Mouse (Mus musculus) hindbrain, embryonic 15.5 days (tissue): ENCODE data around the gene Larp1. TPM values are rescaled to one million over a fixed set of nuclear protein-coding genes. Genes with fewer than 3 reads are reported as not detected.
A peak's percentile ranks its signal among the peaks of the same experiment; 100 is the strongest.

Experiments used
- ATAC-seq: fragments of 200-750 bp; cut with Nextera tagmentation; 2 replicates; pipeline ENCODE4 v1.8.0; 2017; ENCODE audit warnings: low read depth, moderate number of reproducible peaks, moderate TSS enrichment; ENCODE audit not compliant: low FRiP score
- H3K27ac ChIP-seq: fragments of 300-500 bp; sonication (generic); replicated peaks from 2 replicates; pipeline ENCODE4 v1.5.1; 2015; ENCODE audit warnings: mild to moderate bottlenecking, inconsistent platforms
- H3K27me3 ChIP-seq: fragments of 300-500 bp; sonication (generic); 2 replicates; pipeline ENCODE4 v1.6.1; 2015; ENCODE audit warnings: control low read depth, inconsistent platforms
- H3K36me3 ChIP-seq: fragments of 300-500 bp; sonication (generic); 2 replicates; pipeline ENCODE4 v1.6.1; 2015; ENCODE audit warnings: control low read depth, inconsistent platforms
- H3K4me1 ChIP-seq: fragments of 300-500 bp; sonication (generic); replicated peaks from 2 replicates; pipeline ENCODE4 v1.6.1; 2015; ENCODE audit warnings: control low read depth, inconsistent platforms
- H3K4me2 ChIP-seq: fragments of 300-500 bp; sonication (generic); 2 replicates; pipeline ENCODE4 v1.6.1; 2015; ENCODE audit warnings: moderate library complexity, mild to moderate bottlenecking, inconsistent platforms
- H3K4me3 ChIP-seq: fragments of 300-500 bp; sonication (generic); 2 replicates; pipeline ENCODE4 v1.5.1; 2015; ENCODE audit warnings: mild to moderate bottlenecking, inconsistent platforms
- H3K9ac ChIP-seq: fragments of 300-500 bp; sonication (generic); 2 replicates; pipeline ENCODE4 v1.6.1; 2015; ENCODE audit warnings: inconsistent platforms
- H3K9me3 ChIP-seq: fragments of 300-500 bp; sonication (generic); 2 replicates; pipeline ENCODE4 v1.6.1; 2016; ENCODE audit warnings: control low read depth, inconsistent platforms
- WGBS: fragments of 180-500 bp; shearing (Covaris S2); methylation state at CpG from one replicate; pipeline ENCODE4 v1.1.7; 2015; 5-methylcytosine and 5-hydroxymethylcytosine counted together
- polyA plus RNA-seq: library from polyadenylated mRNA; unstranded; fragments of >200 nt; fragmentation: Nextera tagmentation; extraction: Ambion mirVana; gene quantifications from 2 replicates; pipeline ENCODE4 v1.2.1, GENCODE M21; 2015

Larp1 gene
- polyA plus RNA-seq, 1 experiment from 2014 or later, result 20.6 TPM

DNA sequence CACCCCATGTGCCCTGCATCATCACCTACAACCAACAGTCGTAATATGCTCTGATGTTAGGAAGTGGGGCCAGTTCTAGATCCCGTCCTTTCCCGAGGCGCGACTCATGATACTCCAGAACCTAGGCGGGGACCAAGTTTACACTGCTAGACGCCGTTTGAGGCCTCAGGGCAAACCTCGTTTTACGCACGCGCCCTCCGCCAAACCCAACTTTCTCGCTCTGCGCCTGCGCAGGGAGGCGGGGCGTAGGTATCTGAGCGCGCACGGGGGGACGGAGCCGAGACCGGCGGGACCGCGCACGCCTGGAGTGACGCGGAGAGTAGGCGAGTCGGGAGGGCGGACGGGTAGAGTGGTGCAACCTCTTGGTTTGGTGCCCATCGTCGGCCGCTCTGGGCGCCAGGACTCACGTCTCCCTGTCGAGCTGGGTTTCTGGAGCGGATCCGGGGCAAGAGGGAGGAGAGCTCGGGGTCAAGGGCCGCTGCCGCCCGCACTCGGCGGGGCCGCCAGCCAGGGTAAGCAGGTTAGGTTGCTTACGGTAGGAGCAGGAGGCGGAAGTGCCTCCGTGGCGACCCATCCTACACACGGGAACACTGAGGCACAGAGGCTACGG lies 94.9 kb downstream of the Larp1 start, which contains the start of gene Cnot8:
Cnot8 (plus strand) TSS at position 457 of the 610 bp plus-strand sequence.
- Histone ChIP-seq H3K9ac (peak within 1 kb of the TSS; percentile 89), H3K36me3 (no peaks in the 10 kb centered on the region), H3K4me2 (peak within 1 kb of the TSS; percentile 69), H3K9me3 (no peaks in the 10 kb centered on the region), H3K4me1 (peaks cover 36% of the 10 kb centered on the region), H3K4me3 (peak within 1 kb of the TSS; percentile 93), H3K27me3 (peaks cover 5% of the 10 kb centered on the region), H3K27ac (peak within 1 kb of the TSS; percentile 89)
- WGBS, result under 1% methylated on average over 55 of the region's 55 CpGs
- ATAC-seq, result peak; percentile 97

GRCm38 (mm10) chr11:58104351-58104791 lies 95.5 kb downstream of the Larp1 start:
- Histone ChIP-seq H3K4me3 (peak overlapping the region; percentile 93), H3K9me3 (no peaks in the 10 kb centered on the region), H3K27me3 (no peaks in the 10 kb centered on the region), H3K4me2 (peak overlapping the region; percentile 69), H3K27ac (peak overlapping the region; percentile 89), H3K9ac (peak overlapping the region; percentile 89), H3K36me3 (no peaks in the 10 kb centered on the region), H3K4me1 (peaks cover 36% of the 10 kb centered on the region)
- under 1% methylated on average over 24 of the region's 24 CpGs for whole genome bisulfite sequencing
- no peak; the same call in 1 of the 2 replicates for ATAC-seq

DNA sequence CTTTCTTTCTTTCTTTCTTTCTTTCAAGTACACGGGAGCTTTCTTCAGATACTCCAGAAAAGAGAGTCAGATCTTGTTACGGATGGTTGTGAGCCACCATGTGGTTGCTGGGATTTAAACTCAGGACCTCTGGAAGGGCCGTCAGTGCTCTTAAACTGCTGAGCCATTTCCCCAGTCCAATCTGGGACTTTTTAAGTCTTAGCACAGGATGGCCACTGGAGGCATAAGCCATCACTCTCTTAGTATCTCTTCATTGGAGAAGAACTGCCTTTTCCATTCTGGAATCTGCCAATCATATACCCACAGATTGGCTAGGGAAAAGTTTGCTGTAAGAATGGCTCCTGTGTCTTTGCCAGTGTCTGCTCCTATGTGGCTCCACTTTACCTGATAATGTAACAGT lies 98.1 kb downstream of the Larp1 start:
- H3K9me3 ChIP-seq, result no peaks in the 10 kb centered on the region
- H3K4me2 ChIP-seq, result no peak overlapping the region
- no peaks in the 10 kb centered on the region for H3K27me3 ChIP-seq
- peaks cover 36% of the 10 kb centered on the region for H3K4me1 ChIP-seq
- H3K4me3 ChIP-seq, result no peak overlapping the region
- no peak for ATAC-seq
- WGBS, result 49% methylated on average over 3 of the region's 3 CpGs
- H3K9ac ChIP-seq, result no peak overlapping the region
- H3K36me3 ChIP-seq, result peaks cover 23% of the 10 kb centered on the region
- H3K27ac ChIP-seq, result no peak overlapping the region

- H3K9me3 ChIP-seq, result no peaks in the 10 kb centered on the region
- no peak overlapping the region for H3K9ac ChIP-seq
- no peak for ATAC-seq
- H3K36me3 ChIP-seq, result peaks cover 26% of the 10 kb centered on the region
- H3K4me2 ChIP-seq, result no peak overlapping the region
- H3K27ac ChIP-seq, result no peak overlapping the region
- no peaks in the 10 kb centered on the region for H3K27me3 ChIP-seq
- peaks cover 35% of the 10 kb centered on the region for H3K4me1 ChIP-seq
- no peak overlapping the region for H3K4me3 ChIP-seq
- WGBS, result 94% methylated on average over 4 of the region's 4 CpGs
Observed at GRCm38 (mm10) chr11:58107664-58108337, 98.9 kb downstream of the Larp1 start.

Other genes with a start within 250 kb of the Larp1 start
- 9.6 and 10.8 TPM in 2 replicates for gene Sap30l, start 207.4 kb upstream of the Larp1 start, polyA plus RNA-seq
- gene Hand1, start 176.2 kb upstream of the Larp1 start, polyA plus RNA-seq, result not detected in 2 replicates
- gene Gm12248, start 84.1 kb downstream of the Larp1 start, polyA plus RNA-seq, result 0.16 TPM in 1 of 2 replicates, not detected in the other
- gene Cnot8, start 95.1 kb downstream of the Larp1 start, polyA plus RNA-seq, result 103 and 106 TPM in 2 replicates
- 13.2 and 17.0 TPM in 2 replicates for gene Gemin5, start 159.5 kb downstream of the Larp1 start, polyA plus RNA-seq
- 90.5 and 93.9 TPM in 2 replicates for gene Mrpl22, start 162.6 kb downstream of the Larp1 start, polyA plus RNA-seq
- gene Igtp, start 190.5 kb downstream of the Larp1 start, polyA plus RNA-seq, result 2.2 and 3.3 TPM in 2 replicates
- gene Irgm2, start 190.6 kb downstream of the Larp1 start, polyA plus RNA-seq, result 1.3 and 1.8 TPM in 2 replicates